Mouse (Mus musculus) liver, embryonic 11.5 days (tissue): Measurements from ENCODE around the gene Cradd. TPM values are rescaled to one million over a fixed set of nuclear protein-coding genes. Genes with fewer than 3 reads are reported as not detected.
A peak's percentile ranks its signal among the peaks of the same experiment; 100 is the strongest.

ENCODE experiments used
- ATAC-seq: fragments of 200-750 bp; cut with Nextera tagmentation; replicated peaks from 2 replicates; pipeline ENCODE4 v1.8.0; 2017; ENCODE audit warnings: moderate number of reproducible peaks, mild to moderate bottlenecking, moderate TSS enrichment, moderate library complexity; ENCODE audit not compliant: low FRiP score
- DNase-seq: peaks from one replicate; pipeline ENCODE4 v3.0.0-alpha.2; 2017; ENCODE audit warnings: low spot score
- H3K27ac ChIP-seq: fragments of 300-500 bp; sonication (generic); 2 replicates; pipeline ENCODE4 v1.5.1; 2014; ENCODE audit warnings: mild to moderate bottlenecking, low read depth, low read length, control low read depth
- H3K27me3 ChIP-seq: fragments of 300-500 bp; sonication (generic); replicated peaks from 2 replicates; pipeline ENCODE4 v1.6.1; 2014; ENCODE audit warnings: low read length, mixed read lengths; ENCODE audit not compliant: control insufficient read depth, insufficient read depth
- H3K36me3 ChIP-seq: fragments of 300-500 bp; sonication (generic); 2 replicates; pipeline ENCODE4 v1.6.1; 2014; ENCODE audit warnings: mild to moderate bottlenecking, low read length, moderate library complexity, mixed read lengths; ENCODE audit not compliant: control insufficient read depth, insufficient read depth
- H3K4me1 ChIP-seq: fragments of 300-500 bp; sonication (generic); replicated peaks from 2 replicates; pipeline ENCODE4 v1.6.1; 2014; ENCODE audit warnings: low read length, mixed read lengths; ENCODE audit not compliant: control insufficient read depth, insufficient read depth
- H3K4me2 ChIP-seq: fragments of 300-500 bp; sonication (generic); 2 replicates; pipeline ENCODE4 v1.6.1; 2014; ENCODE audit warnings: mild to moderate bottlenecking, control low read depth, moderate library complexity
- H3K4me3 ChIP-seq: fragments of 300-500 bp; sonication (generic); 2 replicates; pipeline ENCODE4 v1.5.1; 2014; ENCODE audit warnings: low read depth, low read length, control low read depth
- H3K9ac ChIP-seq: fragments of 300-500 bp; sonication (generic); 2 replicates; pipeline ENCODE4 v1.6.1; 2014; ENCODE audit warnings: low read depth, low read length, control low read depth
- H3K9me3 ChIP-seq: fragments of 300-500 bp; sonication (generic); 2 replicates; pipeline ENCODE4 v1.6.1; 2016; ENCODE audit warnings: low read length, inconsistent platforms, mixed read lengths; ENCODE audit not compliant: control insufficient read depth
- WGBS: fragments of 180-500 bp; shearing (Covaris S2); extraction: QIAGEN DNeasy Blood & Tissue Kit; methylation state at CpG from one replicate; pipeline ENCODE4 v1.1.7; 2014; 5-methylcytosine and 5-hydroxymethylcytosine counted together
- polyA plus RNA-seq: library from polyadenylated mRNA; unstranded; fragments of >200 nt; fragmentation: Nextera tagmentation; extraction: Ambion mirVana; gene quantifications from 2 replicates; pipeline ENCODE4 v1.2.1, GENCODE M21; 2014

Cradd gene
- polyA plus RNA-seq, 1 experiment from 2014 or later = 10.5 TPM

- 65% methylated on average over 11 of the region's 11 CpGs for WGBS
- Histone ChIP-seq H3K27me3 (no peaks in the 10 kb centered on the region), H3K4me2 (no peak overlapping the region), H3K4me1 (peaks cover 13% of the 10 kb centered on the region), H3K9ac (no peak overlapping the region), H3K36me3 (no peaks in the 10 kb centered on the region), H3K27ac (no peak overlapping the region), H3K4me3 (no peak overlapping the region), H3K9me3 (no peaks in the 10 kb centered on the region)
- no peak for DNase-seq
- no peak for ATAC-seq
Observed at GRCm38 (mm10) chr10:95193875-95194281, 130.1 kb downstream of the Cradd start.

- no peak overlapping the region for H3K4me3 ChIP-seq
- H3K36me3 ChIP-seq = no peaks in the 10 kb centered on the region
- H3K4me2 ChIP-seq = peak overlapping the region; percentile 35
- H3K9ac ChIP-seq = no peak overlapping the region
- peaks cover 13% of the 10 kb centered on the region for H3K4me1 ChIP-seq
- no peaks in the 10 kb centered on the region for H3K9me3 ChIP-seq
- peak; percentile 71 for ATAC-seq
- DNase-seq = no peak
- no peaks in the 10 kb centered on the region for H3K27me3 ChIP-seq
- H3K27ac ChIP-seq = no peak overlapping the region
- 37% methylated on average over 3 of the region's 3 CpGs for WGBS
Observed at GRCm38 (mm10) chr10:95191881-95192280, 132.1 kb downstream of the Cradd start.

DNA sequence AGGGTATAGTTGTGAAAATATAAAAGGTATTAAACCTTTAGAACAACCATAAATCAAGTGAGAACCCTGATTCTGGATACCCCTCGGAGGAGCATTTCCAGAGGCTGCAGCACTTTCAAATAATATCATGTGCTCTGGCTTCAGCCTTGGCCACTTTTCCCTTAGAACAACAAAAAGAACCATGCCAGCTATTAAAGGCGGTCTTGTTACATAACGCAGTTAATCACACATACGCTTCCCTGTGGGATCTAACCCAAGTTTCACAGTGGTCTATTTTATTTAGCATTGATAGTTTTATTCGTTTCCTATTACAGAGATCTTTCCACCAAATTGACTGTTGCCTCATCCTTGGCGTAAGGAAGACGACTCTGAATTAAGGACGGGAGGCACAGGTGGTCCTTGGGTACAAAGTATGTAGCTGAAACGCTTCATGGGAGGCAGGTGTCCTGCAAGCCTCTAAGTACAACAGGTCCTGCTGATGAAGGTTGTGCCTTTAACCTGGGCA, 132.7 kb downstream of the Cradd start:
- Histone ChIP-seq H3K4me2 (no peak overlapping the region), H3K4me1 (peaks cover 13% of the 10 kb centered on the region), H3K27ac (no peak overlapping the region), H3K36me3 (no peaks in the 10 kb centered on the region), H3K27me3 (no peaks in the 10 kb centered on the region), H3K4me3 (no peak overlapping the region), H3K9me3 (no peaks in the 10 kb centered on the region), H3K9ac (no peak overlapping the region)
- 88% methylated on average over 9 of the region's 9 CpGs for WGBS
- DNase-seq (no peak), ATAC-seq (no peak)

GRCm38 (mm10) chr10:95189550-95190211, 134.3 kb downstream of the Cradd start:
- Histone ChIP-seq H3K9me3 (no peaks in the 10 kb centered on the region), H3K9ac (no peak overlapping the region), H3K27me3 (no peaks in the 10 kb centered on the region), H3K27ac (no peak overlapping the region), H3K36me3 (no peaks in the 10 kb centered on the region), H3K4me2 (no peak overlapping the region), H3K4me3 (no peak overlapping the region), H3K4me1 (peaks cover 10% of the 10 kb centered on the region)
- WGBS = 87% methylated on average over 16 of the region's 16 CpGs
- ATAC-seq = no peak
- no peak for DNase-seq

GRCm38 (mm10) chr10:95184210-95184609, 139.7 kb downstream of the Cradd start:
- WGBS = 69% methylated on average over 5 of the region's 5 CpGs

GRCm38 (mm10) chr10:95183051-95183450, 140.9 kb downstream of the Cradd start:
- Histone ChIP-seq H3K9ac (no peak overlapping the region), H3K36me3 (no peaks in the 10 kb centered on the region), H3K4me3 (no peak overlapping the region), H3K27ac (no peak overlapping the region), H3K4me1 (peaks cover 9% of the 10 kb centered on the region), H3K4me2 (no peak overlapping the region), H3K27me3 (no peaks in the 10 kb centered on the region), H3K9me3 (no peaks in the 10 kb centered on the region)
- WGBS = 74% methylated on average over 4 of the region's 4 CpGs
- ATAC-seq (no peak), DNase-seq (no peak)

More at GRCm38 (mm10) chr10:95184210-95184609, 139.7 kb downstream of the Cradd start:
- no peak overlapping the region for H3K9ac ChIP-seq
- no peak for DNase-seq
- no peak for ATAC-seq
- peaks cover 9% of the 10 kb centered on the region for H3K4me1 ChIP-seq
- no peak overlapping the region for H3K27ac ChIP-seq
- H3K9me3 ChIP-seq = no peaks in the 10 kb centered on the region
- no peak overlapping the region for H3K4me3 ChIP-seq
- H3K4me2 ChIP-seq = no peak overlapping the region
- H3K36me3 ChIP-seq = no peaks in the 10 kb centered on the region
- no peaks in the 10 kb centered on the region for H3K27me3 ChIP-seq

GRCm38 (mm10) chr10:95182405-95182804, 141.5 kb downstream of the Cradd start:
- no peak overlapping the region for H3K4me2 ChIP-seq
- H3K27ac ChIP-seq = no peak overlapping the region
- no peak overlapping the region for H3K9ac ChIP-seq
- no peak overlapping the region for H3K4me3 ChIP-seq
- WGBS = 84% methylated on average over 4 of the region's 4 CpGs
- no peak for ATAC-seq
- H3K4me1 ChIP-seq = peaks cover 9% of the 10 kb centered on the region
- DNase-seq = no peak
- H3K9me3 ChIP-seq = no peaks in the 10 kb centered on the region
- H3K27me3 ChIP-seq = no peaks in the 10 kb centered on the region
- H3K36me3 ChIP-seq = no peaks in the 10 kb centered on the region

DNA sequence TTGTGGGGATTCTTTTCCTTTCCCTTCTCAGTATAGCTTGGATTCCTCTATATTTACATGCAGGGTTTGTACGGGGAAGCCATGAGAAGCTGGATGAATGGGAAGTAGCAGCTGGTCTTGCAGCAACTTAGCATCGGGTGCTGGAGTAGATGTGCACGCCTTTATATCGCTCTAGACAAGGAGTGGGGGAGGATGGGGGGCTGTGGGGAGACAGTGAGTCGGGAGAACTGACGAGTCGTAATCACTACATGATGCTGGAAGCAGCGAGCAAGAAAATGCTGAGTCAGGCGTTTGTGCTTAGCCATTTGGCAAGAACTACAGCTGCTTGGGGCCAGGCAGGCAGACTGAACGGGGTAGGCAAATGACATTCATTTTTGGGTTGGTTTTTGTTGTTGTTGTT, 142.4 kb downstream of the Cradd start:
- ATAC-seq (no peak), DNase-seq (no peak)
- H3K27me3 ChIP-seq = no peaks in the 10 kb centered on the region
- no peaks in the 10 kb centered on the region for H3K9me3 ChIP-seq
- H3K9ac ChIP-seq = no peak overlapping the region
- no peak overlapping the region for H3K4me3 ChIP-seq
- H3K27ac ChIP-seq = no peak overlapping the region
- no peak overlapping the region for H3K4me2 ChIP-seq
- H3K36me3 ChIP-seq = no peaks in the 10 kb centered on the region
- 62% methylated on average over 10 of the region's 10 CpGs for WGBS
- peaks cover 9% of the 10 kb centered on the region for H3K4me1 ChIP-seq

GRCm38 (mm10) chr10:95180900-95181299, 143.0 kb downstream of the Cradd start:
- H3K4me2 ChIP-seq = no peak overlapping the region
- H3K27ac ChIP-seq = no peak overlapping the region
- peaks cover 9% of the 10 kb centered on the region for H3K4me1 ChIP-seq
- no peaks in the 10 kb centered on the region for H3K27me3 ChIP-seq
- ATAC-seq = no peak
- H3K9me3 ChIP-seq = no peaks in the 10 kb centered on the region
- DNase-seq = no peak
- no peak overlapping the region for H3K9ac ChIP-seq
- no peaks in the 10 kb centered on the region for H3K36me3 ChIP-seq
- 65% methylated on average over 3 of the region's 3 CpGs for WGBS
- H3K4me3 ChIP-seq = no peak overlapping the region
